Mouse (Mus musculus) left cerebral cortex, adult 11 months (tissue): ENCODE results near the gene Gm10272.
"Not testable (repeated sequence)": the region's sequence is repeated elsewhere in the genome, so short reads cannot be mapped to it uniquely, and the experiment has no call there.

ENCODE experiments used
- DNase-seq: peaks from one replicate; pipeline ENCODE4 v3.0.0; 2022; ENCODE audit warnings: low spot score

Gm10272 gene

DNA sequence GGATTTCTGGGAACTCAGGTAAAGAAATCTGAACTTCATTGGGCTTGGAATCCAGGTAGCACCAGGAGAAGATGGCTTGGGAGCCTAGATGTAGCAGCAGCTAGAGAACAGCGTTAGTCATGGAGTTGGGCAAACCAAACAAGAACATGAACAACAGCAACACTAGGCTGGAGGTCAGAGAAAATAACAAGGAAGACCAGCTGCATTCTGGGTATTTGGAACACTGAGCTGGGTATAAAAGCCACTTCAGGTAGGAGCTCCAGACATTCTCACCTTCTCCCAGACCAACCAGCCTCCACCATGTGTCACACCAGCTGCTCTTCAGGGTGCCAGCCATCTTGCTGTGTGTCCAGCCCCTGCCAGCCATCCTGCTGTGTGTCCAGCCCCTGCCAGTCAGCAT is at the start of gene Gm10272:
Gene Gm10272, plus strand, starts transcription at position 301 of the 400 bp plus-strand sequence.
- DNase-seq = no peak

DNA sequence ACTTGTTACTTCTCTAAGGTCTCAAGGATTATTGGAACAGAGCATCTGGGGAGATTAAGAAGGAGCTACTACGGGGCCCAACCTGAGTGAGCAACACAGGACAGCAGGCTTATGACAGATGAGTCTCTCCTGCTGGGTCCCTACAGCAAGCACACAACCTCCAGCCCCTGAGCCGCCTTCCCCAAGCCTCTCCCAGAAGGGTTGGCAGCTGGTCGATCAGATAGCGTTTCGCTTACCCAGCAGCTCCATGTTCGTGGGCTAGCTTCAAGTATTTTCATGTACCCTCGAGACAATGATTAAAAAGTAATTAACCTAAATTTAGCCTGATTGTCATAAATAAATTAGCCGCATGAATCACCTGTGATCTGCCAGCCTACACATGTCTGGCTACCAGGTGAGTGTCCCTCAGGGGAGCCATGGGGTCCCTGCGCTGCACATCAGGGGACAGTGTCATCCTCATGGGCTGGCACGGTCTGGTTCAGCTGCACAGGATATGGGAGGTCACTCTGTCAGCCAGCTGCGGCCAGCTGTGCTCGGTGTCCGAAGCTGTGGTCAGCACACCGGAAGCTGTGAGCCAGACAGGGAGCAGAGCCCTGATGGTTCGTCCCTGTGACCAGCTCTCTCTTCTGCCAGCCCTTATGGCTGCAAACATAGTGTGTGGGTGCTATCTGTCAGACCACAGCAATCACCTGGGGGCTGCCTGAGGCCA is 48.0 kb upstream of the Gm10272 start:
- no peak for DNase-seq

DNA sequence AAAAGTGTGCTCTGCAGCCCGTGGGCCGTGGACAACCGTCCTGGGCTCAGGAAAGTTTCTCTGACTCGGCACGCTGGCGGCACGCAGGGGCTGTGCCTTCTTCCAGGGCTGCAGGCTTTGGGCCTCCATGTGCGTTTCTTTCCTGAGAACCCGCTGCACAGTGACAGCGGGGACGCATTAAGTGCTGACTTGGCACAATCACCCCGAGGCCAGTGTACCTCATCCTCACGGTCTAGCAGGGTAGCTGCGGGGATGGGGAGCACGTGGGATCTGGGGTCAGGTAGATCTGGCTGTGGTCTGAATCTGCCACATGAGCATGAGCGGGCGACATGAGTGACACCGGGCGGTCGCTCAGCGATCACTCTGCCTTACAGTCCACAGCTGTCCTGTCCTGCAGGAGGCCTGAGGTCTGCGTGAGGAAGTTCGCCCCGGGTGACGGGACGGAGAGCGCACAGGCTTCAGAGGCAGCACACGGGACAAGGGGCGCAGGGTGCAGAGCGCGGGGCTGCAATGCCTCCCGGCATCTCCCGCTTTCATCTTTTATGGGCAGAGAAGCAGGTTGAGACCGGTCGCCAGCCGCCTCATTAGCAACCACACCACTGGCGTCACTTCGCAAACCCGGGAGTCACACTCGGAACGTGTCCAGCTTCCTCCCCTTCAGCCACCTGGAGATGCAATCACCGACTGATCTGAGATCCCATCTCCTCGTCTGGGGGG is 42.3 kb upstream of the Gm10272 start:
- DNase-seq = no peak

DNA sequence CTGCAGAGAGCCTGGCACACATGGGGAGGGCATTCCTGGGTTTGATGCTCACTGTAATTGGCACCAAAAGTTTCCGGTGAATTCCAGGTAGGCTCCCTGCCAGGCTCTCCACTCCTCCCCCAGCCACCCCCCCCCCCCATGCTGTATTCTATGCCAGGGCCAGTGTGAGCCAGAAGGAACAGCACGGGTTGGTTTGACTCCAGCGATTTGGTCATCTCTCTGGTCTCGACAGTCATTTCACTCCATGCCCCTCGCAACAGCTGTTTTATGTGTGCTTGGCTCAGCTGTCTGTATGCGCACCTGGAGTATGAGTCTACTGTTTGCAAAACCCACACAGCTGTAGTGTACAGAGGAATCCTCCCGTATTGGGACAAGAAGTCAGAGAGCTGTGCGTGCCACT is 40.1 kb upstream of the Gm10272 start:
- no peak for DNase-seq

DNA sequence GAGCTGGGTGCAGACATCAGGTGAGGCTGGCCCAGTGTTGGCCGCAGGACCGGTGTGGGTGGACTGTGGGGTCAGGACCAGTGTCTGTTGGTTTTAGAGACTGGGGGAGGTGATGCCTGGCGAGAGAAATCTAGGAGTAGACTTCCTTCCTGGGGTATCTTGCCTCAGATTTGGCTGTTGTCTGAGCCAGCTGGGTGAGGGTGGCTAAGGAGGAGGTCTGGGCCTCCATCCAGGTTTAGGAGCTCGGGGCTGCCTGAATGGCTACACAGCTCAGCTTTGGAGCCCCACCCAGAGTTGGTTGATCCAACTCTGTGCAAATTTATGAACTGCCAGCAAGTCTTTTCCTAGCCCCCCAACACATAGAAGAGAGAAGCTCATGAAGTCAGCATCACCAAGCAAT is 39.0 kb upstream of the Gm10272 start:
- no peak for DNase-seq

DNA sequence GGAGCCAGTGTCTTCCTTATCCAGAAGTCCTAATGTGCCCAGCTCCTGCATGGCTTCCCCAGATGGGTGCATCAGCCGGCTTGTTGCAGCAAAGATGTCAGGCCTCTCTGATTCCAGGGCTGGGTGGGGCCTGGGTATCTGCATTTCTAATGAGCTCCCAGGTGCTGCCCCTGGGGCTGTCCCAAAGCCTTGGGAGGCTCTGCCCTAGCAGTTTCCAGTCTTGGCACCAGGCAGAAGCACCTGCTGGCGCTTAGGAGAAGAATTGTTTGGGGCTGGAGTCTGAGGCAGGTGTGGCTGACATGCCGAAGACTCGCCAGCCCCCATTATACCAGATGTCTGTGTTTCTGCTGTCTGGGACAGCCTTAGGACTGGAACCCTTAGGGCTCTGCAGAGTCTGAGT is 35.7 kb upstream of the Gm10272 start:
- no peak for DNase-seq

DNA sequence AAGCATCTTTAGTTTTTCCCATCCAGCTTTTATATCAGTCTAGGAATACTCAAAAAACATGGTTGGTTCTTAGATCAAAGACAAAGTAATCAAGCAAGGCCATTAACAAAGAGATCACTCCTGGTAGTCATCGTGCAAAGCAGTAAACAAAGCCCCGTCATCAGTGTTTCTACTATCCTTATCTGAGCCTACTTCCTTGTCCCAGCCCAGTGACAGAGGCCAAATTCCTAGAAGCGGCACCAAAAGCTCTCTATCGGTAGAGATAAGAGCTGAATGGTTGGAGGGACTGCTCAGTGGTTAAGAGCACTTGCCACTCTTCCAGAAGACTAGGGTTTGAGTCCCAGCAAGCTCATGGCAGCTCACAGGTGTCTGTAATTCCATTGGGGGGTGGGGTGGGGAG is 34.9 kb upstream of the Gm10272 start:
- DNase-seq = no peak

DNA sequence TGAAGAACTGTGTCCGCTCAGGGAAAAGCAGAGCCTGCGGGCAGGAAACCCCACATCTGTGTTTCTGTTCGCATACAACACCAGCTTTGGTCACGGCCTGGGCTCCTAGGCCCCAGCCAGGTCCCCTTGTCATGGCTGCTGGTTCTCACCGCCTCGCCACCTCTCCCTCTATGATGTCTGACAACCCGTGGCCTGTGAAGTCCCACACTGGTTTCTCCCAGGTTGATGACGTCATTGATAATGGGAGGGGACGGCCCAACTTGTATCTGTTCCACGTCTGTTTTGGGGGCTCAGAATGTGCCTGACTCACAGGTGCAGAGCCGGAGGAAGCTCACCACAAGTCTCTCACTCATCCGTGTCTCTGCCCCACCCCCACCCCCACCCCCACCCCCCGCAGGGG is 32.7 kb upstream of the Gm10272 start:
- DNase-seq = no peak

DNA sequence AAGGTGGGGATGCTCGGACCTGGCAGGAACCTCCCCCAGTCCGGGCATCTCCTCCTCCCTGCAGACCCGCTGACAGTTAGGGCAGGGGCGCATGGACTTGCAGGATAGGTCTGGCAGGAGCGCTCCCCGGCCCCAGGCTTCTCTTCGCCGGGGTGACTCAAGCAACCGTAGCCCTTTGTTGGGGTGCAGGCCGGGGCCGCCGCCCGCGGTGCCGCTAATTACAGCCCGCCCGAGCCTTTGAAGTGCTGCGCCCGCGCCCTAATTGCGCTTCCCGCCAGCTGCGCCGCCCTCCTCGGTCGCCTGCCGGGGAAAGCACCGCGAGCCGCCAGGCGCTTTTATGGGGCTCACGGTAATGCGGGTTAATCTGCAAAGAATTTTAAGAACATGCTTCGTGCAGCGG is 28.9 kb upstream of the Gm10272 start:
- no peak for DNase-seq

DNA sequence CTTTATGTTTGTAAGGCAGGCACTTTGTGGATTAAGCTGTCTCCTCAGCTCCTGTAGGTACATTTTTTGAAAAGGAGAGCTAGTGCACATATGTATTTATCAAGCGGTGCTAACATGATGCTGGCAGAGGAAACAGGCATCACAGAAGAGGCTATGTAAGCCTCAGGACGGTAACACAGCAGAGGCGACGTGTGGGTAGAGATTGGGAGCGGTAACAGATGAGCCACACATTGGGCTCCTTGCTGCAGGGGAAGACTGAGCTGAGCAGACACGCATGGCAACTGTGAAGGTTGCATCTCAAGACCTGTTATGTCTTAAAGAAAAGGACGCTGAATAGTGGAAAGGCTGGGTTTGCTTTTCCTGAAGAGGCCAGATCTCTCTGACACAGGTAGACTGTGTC is 23.4 kb upstream of the Gm10272 start:
- DNase-seq = no peak

DNA sequence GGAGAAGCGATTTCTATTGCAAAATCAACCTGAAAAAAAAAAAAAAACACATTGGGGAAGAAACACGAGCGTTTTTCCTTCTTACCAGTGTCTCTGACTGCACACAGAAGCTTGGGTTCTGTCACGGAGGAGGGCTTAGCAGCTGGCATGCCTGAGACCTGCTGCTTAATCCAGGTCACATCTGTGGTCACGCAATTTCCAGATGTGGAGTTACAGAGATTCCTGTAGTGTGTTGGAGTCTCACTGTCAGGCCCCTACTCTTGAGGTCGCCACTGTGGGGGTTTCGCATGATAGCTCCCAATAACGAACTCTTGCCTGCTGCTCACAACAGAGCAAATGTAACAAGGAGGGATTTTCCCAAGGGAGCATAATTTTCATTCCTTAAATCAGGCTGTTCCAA is 22.2 kb upstream of the Gm10272 start:
- no peak for DNase-seq

DNA sequence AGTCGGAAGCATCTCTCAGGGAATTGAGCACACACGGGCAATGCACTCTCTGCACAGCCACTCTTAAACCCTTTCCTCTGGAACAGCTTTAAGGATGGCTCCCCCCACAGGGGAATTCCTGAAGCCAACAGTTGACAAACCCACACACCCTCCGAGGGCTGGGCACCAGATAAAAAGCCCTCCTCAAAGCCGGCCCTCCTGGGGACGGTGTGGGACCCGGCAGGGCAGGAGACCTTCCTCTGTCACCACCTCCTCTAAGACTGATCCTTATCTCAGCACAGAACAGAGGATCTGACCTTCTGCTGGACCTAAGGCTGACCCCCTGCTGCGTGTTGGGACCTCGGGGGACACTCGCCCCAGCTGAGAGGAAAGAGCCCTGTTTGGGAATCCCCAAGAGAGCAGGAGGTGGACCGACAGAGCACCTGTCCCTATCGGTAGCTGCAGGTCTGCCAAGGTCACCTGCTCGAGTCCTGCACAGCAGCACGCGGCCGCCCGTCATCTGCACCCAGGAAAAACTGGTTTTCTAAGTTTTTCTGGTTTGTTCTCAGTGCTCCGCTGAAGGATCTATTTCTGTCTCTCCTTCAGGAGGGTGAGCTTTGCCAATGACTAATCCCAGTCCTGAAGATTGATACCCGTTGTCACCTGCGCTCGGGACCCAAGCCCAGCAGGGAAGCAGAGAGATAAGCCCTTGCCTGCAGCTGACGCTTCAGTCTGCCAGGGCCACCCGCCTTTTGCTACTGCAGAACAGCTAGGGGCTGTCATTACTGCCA is 20.3 kb upstream of the Gm10272 start, which contains the start of gene Tspear:
Gene Tspear, plus strand, starts transcription at position 675 of the 770 bp plus-strand sequence.
- no peak for DNase-seq

DNA sequence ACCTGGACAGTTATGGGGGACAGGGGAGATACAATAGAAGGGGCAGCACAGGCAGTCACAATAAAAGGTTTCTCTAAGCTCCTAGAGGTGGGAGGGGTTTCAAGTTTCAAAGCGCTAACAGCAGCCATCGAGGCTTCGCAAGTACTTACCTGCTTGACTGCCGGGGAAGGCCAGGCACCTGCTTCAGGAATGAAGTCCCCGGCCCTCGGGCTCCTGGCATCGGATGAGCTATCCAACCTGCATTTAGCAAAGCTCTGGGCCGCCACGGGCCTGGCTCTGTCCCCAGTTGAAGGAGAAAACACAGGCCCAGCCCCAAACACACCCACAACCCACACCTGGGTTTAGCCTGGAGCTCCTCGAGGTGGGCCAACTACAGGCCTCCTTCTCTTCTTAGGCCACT is 19.4 kb upstream of the Gm10272 start:
- no peak for DNase-seq

DNA sequence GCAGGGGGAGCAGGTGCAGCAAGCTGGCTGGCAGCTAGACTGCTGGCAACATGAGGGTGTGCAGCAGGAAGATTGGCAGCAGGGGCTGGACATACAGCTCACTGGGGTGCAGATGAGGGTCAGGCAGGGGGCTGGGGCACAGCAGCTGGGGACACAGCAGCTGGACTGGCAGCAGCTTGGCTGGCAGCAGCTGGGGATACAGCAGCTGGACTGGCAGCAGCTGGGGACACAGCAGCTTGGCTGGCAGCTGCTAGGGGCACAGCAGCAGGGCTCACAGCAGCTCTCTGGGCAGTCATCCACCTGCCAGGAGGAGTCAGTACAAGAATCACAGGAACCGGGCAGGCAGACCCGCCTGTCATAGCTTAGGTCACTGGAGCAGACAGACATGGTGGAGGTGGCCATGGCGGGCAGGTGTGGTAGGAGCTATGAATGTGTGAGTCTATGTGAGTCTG is 16.0 kb upstream of the Gm10272 start, which contains the start of gene Gm19402:
Gene Gm19402, minus strand, starts transcription at position 402 of the 452 bp plus-strand sequence.
- DNase-seq = not testable (repeated sequence)

DNA sequence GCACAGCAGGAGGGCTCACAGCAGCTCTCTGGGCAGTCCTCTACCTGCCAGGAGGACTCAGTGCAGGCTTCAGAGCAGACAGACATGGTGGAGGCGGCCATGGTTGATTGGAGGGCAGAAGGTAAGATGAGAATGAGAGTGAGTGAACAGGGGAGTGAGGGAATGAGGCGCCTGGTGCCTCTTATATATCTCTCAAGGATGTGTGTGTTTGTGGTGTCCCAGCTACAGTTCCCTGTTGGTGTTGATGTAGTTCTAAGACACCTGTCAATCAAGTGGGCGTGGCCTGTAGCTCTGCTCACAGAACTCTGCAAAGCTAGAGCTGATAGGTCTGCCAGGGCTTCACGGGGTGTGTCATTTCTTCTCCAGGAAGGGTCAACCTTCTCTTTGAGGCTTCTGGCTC is 9.3 kb upstream of the Gm10272 start, which contains the start of gene Gm9508:
Gene Gm9508, minus strand, starts transcription at position 101 of the 400 bp plus-strand sequence.
- DNase-seq = no peak

DNA sequence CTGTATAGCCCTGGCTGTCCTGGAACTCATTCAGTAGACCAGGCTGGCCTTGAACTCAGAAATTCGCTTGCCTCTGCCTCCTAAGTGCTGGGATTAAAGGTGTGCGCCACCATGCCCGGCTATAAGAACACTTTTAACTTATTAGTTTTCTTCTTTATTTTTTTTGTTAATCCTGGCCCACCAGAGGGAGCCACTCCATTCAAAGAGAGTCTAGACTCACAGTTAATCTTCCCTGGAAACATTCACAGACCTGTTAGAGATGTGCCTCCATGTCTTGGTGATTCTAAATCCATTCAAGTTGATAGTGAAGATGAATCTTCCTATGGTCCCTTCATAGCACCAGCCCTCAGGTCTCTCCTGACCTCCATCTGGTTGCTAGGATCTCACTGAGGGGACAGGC is 3.4 kb downstream of the Gm10272 start:
- DNase-seq = no peak

DNA sequence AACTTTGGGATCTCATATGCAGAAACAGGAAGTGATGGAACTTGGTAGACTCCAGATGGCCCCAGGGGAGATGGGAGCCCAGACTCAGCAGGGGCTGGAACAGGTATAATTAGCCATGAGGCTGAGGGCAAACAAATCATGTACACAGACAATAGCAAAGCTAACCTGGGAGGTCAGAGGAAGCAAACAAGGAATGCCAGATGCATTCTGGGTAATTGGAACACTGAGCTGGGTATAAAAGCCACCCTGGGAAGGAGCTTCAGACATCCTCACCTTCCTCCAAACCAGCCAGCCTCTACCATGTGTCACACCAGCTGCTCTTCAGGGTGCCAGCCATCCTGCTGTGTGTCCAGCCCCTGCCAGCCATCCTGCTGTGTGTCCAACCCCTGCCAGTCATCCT is 4.7 kb downstream of the Gm10272 start, which contains the start of gene Gm10024:
Gene Gm10024, plus strand, starts transcription at position 301 of the 400 bp plus-strand sequence.
- not testable (repeated sequence) for DNase-seq

DNA sequence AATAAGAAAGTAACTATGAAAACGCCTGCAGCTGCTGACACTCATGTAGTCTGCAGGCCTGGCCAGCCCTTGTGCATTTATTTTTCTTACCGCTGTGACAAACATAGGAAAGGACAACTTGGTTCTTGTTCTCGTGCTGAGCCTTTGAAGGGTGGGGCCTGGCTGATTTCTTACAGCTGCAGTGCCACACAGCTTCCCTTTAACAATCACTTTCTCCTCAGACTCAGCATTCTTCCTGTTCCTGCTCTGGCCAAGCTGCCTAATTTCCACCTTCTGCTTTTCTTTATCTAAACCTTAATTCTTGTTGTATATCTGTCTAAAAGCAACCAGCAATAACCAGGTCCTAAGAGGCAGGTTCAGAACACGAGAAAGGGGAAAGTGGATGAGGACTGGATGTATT is 7.3 kb downstream of the Gm10272 start:
- DNase-seq = no peak

DNA sequence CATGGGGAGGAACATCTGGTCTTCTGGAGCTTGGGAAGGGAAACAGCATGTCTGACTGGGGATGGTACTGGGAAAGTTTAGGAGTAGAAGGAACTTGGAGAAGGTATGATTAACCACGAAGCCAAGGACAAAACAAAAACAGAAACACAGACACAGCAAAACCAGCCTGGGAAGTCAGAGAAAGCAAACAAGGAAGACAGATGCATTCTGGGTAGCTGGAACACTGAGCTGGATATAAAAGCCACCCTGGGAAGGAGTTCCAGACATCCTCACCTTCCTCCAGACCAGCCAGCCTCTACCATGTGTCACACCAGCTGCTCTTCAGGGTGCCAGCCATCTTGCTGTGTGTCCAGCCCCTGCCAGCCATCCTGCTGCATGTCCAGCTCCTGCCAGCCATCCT is 9.1 kb downstream of the Gm10272 start, which contains the start of gene Gm10142:
Gene Gm10142, plus strand, starts transcription at position 301 of the 400 bp plus-strand sequence.
- no peak for DNase-seq

DNA sequence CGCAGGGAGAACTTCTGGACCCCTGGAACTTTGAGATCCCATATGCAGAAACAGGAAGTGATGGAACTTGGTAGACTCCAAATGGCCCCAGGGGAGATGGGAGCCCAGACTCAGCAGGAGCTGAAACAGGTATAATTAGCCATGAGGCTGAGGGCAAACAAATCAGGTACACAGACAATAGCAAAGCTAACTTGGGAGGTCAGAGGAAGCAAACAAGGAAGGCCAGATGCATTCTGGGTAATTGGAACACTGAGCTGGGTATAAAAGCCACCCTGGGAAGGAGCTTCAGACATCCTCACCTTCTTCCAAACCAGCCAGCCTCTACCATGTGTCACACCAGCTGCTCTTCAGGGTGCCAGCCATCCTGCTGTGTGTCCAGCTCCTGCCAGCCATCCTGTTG is 13.9 kb downstream of the Gm10272 start, which contains the start of gene Krtap12-1:
Gene Krtap12-1, plus strand, starts transcription at position 301 of the 400 bp plus-strand sequence.
- not testable (repeated sequence) for DNase-seq

DNA sequence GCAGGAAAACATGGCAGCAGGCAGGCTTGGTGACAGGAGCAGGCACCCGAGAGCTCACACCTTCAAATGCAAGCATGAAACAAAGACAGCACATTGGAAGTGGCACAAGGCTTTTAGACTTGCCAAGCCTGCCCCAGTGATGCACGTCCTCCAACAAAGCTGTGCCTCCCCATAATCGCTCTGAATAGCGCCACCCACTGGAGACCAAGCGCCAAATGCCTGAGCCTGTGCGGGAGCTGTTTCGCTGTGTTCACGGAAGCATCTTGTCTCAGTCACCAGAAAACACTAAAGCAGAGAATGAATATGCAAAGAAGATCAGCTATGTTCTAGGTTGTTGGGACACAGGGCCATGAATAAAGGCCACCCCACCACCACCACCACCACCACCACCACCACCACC is 18.4 kb downstream of the Gm10272 start:
- DNase-seq = no peak

DNA sequence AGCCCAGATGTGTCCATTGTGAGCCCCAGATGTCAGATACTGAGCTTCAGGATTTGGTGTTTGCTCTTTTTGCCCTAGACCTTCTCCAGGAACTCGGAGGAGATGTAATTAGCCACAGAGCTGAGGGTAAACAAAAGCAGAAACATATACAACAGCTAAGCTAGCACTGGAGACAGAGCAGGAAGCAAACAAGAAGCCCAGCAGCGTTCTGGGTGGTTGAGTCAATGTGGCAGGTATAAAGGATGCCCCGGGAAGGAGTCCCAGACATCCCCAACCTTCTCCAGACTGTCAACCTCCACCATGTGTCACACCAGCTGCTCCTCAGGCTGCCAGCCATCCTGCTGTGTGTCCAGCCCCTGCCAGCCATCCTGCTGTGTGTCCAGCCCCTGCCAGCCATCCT is 19.8 kb downstream of the Gm10272 start, which contains the start of gene Gm10100:
Gene Gm10100, plus strand, starts transcription at position 301 of the 400 bp plus-strand sequence.
- no peak for DNase-seq
